Mouse (Mus musculus) brain, adult 2 months (tissue): ENCODE measurements at regions not wholly inside any gene's neighbourhood (a gene's known extent, or its start where the extent isn't known, plus 50 kb on each side); places are given as distances from the start of the nearest gene placed in this dataset.
A peak's percentile ranks its signal among the peaks of the same experiment; 100 is the strongest.
"Not testable (repeated sequence)": the region's sequence is repeated elsewhere in the genome, so short reads cannot be mapped to it uniquely, and the experiment has no call there.

Experiments used
- DNase-seq: peaks from one replicate; pipeline ENCODE4 v3.0.0; 2011; ENCODE audit warnings: low read depth, low spot score

DNA sequence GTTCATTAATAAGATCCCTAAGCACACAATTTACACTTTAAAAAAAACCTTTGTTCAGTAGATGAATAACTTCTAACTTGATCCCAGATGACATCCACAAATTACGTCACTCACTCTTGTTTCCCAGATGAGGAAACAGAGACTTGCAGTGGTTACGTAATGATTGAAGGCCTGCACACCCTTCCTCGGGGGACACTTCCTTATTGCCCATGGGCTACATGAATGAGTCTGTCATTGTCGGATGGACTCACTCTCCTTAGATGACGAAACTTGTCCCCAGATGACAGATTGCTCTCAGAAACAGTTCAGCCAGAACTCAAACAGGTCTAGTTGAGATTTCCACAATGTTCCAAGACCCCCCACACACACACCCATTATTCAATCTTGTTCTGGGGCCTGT is 111.4 kb upstream of the Dyrk2 start:
- DNase-seq: no peak

DNA sequence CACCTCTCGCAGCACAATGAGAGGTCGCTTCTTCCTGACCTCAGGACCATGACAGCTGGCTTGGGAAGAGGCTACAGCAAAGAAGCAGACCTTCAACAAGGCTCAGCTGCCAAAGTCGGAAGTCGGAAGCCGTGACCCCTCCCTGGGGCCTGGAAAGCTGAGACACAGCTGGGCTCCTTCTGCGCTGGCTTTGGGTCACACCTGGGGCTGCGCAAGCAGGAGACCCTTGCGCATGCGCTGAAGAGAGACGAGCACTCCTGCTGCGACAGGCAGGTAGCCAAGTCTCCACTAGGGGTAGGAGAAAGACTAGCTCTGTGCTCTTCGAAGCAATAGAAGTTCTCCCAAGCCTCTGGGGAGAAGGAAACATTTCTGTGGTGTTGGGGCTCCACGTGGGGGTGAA is 109.3 kb upstream of the Dyrk2 start:
- no peak for DNase-seq

DNA sequence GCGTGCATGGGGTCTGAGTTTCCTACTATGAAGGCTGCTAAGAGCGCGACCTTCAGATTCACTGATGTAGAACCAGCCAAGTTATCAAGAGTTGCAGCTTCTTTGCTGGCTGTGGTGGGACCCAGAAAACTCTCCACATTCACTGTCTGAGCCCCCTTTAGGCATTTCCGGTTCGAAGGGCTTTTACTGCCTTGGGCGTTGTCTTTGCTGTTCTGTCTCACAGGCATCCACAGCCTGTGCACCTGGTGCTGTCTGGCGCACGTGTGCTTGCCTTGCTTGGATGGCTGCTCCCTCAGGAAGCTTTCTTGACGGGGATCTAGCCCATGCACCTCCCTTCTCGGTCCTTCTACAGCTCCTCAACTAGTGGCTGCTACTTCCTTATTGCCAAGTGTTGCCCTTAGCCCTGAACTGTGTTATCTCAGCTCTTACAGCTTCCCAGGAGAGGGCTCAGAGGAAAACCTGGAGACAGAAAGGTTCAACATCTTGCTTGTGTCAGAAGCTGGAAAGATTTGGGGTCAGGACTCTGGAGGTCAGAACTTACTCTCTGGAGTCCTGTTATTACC is 108.3 kb upstream of the Dyrk2 start:
- no peak for DNase-seq

DNA sequence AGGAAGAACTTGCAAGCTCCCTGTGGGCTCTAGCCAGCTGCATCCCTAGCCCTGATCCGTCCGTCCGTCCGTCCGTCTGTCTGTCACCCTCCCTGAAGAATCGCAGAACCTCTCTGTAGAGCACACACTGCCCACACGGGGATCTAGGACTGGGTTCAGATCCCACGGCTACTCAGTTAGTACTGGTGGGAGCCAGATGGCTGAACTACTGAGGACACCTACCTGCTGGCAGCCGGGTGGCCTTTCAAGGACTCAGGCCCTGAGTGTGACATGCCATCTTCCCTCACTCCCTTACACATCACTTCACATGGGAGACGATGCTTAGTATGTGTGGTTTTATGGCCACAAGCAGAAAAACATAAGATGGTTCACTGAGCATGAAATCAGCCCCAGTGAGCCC is 106.4 kb upstream of the Dyrk2 start:
- DNase-seq: no peak

DNA sequence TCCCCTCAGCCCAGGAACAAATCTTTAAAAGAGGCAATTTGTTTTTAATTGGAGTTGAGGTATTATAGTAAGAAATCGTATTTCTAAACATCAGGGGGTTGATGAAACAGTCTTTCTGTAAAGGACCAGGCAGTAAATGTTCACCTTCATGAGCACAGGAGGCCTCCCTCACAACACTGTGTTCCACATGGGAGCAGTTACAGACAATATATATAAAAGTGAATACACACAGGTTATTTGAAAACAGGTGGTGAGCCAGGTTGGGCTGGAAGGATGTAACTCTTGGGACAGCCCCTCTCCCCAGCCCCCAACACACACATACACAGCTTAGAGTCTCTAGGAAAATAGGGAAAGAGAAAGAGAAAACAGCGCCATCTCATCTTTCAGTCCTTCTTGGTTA is 105.8 kb upstream of the Dyrk2 start:
- DNase-seq: no peak

DNA sequence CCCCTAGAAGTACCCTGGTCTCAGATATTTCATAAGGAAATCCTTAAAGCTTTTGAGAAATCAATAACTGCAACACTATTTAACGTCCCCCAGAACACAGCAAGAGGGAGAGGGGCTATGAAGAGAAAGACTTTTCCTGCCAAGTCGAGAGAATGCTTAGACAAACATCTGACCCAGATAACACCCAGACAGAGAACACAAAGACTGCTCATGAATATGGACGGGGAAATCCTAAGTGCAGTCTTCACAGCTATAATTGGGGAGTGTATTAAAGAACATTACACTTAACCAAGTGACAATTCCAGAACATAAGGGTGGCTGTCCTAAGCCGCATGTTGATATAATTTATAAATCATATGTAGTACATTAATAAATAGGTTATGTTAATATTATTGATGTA is 103.3 kb upstream of the Dyrk2 start:
- no peak for DNase-seq

DNA sequence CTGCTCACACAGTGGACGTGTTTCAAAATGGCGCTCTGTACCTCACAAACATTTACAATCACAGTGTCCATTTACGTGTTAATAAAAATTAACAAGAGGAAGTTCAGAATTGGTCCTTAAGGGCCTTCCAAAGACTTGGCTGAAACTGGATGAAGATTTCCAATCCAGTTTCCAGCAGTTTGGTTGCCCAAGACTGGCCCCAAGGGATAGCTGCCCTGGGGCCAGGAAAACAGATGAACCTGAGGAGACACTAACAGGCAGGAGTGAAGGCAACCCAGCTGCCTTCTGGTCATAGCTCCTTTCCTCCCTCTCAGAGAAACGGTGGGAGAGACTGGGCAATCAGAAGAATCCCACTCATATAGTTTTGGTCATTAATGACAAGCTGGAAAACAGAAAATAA is 102.6 kb upstream of the Dyrk2 start:
- DNase-seq: no peak

DNA sequence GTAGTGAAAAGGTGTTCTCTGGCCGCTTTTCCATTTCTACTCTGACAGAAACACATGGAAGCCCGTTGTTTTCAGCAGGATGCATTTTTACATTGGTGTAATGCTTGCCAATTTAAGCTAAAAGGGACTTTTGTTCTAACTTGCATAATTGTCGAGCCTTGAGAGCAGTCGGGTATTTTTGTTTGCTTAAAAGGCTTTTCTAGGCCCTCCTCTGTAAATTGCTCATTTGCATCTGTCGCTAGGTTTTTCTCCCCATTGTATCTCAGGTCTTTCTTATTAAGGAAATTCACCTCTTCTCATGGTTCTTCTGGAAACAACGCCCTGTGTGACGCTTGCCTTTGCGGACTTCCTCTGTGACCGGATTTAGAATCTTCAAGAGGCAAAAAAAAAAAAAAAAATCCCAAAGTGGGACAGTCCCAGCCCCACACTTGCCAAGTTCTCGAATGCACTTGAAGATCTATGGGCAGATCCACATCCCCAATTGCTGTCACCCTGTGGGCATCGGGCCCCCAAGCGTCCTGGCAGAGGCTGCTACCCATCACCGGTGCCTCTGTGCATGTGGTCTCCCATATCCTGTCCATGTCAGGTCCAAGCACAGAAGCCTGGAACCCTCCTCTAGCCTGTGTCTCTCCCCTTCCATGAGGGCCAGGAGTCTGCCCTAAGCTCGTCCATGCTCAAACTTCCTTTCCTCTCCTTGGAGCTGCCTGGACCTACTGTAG is 100.6 kb upstream of the Dyrk2 start:
- peak; percentile 27 for DNase-seq

DNA sequence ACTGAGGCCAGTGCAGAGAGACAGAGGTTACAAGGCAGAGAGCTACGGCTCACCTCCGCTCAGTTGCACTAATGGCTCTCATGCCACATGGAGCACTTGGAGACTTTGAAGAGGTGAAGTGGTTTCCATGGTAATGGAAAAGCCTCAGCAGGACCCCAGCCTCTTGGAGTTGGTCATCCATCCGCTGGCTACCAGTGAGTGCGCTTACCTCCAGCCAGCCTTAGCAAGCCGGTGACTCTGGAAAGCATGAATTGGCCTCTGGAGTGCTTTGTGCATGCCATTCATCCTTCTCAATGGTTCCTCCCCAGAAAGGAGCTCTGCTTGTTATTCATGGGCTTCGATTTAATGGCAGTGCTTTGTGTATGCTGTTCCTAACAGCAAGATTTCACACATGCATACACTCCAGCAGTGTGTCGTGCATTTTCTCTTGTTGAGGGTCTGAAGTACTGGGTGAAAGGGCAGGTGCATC is 91.7 kb upstream of the Dyrk2 start:
- DNase-seq: no peak

DNA sequence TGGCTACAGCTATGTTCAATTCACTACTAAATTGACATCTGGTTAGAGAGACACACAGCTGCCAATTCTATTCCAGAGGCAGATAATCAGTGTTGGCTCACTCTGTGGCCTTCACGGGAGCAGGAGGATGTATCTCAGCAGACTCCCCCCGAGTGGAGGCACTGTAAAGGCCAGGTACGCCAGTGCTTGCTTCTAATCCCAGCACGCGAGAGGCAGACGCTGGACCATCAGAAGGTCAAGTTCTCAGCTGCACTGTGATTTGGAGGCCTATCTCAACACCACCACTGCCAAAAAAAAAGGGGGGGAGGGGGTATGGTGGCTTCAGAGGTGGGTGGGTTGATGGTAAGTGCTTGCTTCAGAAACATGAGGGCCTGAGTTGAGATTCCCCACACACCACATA is 90.1 kb upstream of the Dyrk2 start:
- DNase-seq: no peak

DNA sequence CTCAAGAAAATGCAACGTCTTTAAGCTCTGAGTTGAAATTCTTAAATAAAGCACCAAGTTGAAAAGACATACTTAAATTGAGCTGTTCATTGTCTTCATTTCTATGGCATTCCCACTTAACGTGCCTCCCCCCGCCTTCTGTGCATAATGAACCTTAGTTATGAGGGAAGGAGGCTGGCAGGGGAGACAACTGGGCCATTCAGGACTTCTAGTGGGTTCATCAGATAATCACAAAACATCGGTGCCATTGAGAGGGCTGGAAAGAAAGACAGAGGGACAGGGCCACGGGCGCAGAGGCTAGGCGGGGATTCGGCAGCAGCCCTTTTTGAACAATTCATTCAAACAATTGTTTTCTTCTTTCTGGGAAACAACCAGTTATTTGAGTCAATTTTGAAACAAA is 89.6 kb upstream of the Dyrk2 start:
- DNase-seq: no peak

DNA sequence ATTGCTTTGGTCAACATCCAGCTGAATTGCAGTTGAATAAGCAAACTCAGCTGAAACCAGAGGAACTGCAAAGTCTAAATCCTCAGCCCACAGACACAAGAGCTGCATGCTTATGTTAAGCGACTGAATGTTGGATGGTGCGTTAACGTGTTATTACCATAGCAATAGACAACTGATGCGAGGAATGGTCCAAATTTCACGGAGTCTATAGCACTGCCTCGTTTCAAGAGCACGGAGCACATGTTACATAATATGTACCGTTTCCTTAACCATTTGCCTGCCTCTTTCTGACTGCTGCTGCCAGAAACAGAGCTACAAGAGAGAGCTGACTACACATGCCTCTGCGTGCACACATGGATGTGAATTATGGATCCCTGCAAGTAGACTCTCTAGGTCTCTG is 86.3 kb upstream of the Dyrk2 start:
- DNase-seq: peak; percentile 74

DNA sequence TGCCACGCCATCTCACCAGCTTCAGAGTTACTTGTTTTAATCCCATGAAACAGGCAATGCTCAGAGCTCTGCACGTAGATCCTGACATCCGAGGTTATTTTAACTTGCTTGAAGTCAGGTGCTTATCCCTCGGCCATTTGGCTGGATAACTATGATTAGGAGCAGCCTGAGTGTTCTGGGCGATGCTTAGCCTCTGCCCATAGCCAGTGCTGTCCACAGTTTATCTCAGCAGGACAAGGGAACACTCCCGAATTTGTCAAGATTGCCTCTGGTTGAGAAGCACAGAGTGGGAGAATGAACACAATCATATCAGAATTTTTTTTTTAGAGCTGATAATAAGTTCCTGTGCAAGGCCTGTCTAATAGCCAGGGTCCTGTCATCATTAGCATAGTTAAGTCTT is 83.4 kb upstream of the Dyrk2 start:
- no peak for DNase-seq

DNA sequence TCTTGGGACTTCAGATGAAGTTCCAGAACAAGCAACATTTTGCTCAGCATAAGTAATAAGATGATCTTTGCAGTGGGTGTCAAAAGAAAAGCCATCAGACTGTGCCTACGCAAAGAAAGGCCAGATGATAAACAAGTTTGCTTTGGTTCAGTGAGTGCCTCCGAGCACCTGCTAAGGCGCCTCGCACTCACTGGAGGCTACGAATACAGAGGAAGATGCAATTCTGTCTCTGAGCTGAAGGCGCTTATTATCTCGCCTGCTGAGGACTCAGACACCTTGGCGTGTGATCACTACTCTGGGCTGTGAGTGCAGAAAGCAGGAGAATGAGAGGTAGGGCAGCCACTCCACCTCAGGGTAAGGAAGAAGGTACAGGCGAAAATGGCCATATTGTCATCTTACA is 82.7 kb upstream of the Dyrk2 start:
- DNase-seq: peak; percentile 49

DNA sequence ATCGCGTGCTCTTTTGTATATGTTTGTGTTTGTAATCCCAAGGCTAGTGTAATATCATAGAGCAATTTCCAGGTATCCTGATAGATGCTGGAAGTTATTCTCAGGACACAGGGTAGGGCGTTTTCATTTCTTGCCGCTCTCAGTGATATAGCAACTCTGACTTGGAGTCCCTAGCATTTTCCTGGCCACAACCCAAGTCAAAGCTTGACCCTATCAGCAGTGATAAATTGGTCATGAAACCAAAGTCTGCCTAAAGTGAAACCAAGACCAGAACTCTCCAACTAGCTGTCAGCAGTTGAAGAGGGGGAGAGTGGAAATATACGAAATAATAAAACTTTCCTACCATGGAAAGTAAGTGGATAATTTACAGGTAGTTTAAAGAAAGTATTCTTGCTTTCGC is 77.7 kb upstream of the Dyrk2 start:
- no peak for DNase-seq

DNA sequence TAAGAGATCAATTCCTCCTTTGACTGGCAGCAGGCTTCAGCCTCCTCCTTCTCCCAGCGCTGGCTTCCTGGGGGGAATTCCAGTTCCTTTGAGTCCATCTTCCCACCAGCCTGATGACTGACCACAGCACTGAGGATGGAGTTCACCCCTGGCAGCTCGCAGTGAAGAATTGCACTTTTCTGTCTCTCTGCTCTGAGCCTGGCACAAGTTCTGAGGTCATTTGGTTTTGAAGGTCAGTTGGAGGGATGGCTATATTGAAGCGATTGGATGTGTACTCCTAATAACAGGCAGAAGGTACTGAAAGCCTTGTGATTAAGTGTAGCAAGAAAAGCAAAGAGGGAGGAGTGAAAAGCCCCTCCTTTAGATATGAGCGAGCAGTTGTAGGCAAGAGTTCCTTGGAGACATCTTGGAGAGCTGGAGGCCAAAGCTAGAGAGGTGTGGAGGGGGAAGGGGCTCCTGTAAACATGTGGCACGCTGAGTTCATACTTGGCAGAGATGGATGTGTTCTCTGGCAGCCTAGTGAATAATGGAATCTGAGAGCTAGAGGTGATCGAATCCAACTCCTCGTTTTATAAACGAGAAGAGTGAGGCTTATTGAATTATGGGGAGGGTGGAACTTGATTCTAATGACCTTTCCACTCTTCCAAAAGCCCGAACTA is 77.1 kb upstream of the Dyrk2 start:
- no peak for DNase-seq

DNA sequence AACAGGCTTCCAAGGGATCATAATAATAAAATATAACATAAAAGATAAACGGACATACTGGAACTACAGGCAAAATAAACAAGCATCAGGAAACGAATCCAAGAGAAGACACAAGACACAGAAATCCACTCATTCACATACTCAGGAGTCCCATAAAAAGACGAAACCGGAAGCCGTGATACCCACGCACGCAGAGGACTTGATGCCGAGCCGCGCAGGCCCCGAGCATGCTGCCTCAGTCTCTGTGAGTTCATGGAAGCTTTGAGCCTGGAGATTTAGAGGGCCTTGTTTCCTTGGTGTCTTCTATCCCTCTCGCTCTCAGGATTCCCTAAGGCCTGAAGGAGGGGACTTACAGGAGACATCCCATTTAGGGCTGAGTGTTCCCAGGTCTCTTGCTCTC is 57.3 kb upstream of the Dyrk2 start:
- DNase-seq: no peak

DNA sequence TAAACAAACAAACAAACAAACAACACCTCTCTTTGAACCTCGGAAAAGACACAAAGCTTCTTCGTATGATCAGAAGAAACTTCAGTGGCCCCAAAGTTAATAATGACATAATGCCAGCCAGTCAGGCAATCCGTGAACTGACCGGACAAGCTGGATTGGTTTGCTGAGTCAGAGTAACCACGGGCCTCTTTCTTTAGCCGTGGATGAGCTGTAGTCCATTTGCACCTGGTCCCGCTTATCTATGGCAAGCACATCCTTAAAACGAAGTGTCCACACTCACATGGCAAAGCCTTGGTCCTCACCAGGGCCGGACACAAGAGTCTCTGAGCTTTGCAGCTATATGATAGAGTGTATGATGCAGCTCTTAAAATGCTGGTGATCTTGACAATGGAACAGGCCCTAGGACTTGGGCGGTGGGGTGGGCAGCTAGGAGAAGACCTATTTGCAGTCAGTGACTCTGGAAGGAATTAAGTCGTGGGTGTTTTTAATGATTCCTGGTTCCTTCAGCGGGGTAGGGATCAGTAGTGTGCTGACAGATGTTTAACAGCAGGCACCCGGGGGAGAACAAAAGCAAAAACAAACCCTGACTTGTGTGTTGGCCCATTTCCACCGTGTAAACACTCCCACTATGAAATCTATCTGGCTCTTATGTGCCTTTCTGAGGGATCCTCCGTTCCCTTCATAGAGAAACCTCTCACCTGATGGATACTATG is 53.6 kb upstream of the Dyrk2 start:
- no peak for DNase-seq

DNA sequence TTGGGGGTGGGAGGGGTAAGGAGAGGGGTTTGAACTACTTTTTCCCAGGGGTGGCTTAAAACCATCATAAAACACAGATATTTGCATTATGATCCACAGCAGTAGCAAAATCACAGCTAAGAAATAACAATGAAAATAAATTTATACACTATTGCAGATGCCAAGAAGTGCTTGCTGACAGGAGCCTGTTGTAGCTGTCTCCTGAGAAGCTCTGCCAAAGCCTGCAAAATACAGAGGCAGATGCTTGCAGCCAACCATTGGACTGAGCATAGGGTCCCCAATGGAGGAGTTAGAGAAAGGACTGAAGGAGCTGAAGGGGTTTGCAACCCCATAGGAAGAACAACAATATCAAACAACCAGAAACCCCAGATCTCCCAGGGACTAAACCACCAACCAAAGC is 52.1 kb upstream of the Dyrk2 start:
- not testable (repeated sequence) for DNase-seq
